Mouse (Mus musculus) hindbrain, embryonic 11.5 days (tissue): ENCODE data around the gene Rspo3. TPM values are rescaled to one million over a fixed set of nuclear protein-coding genes. Genes with fewer than 3 reads are reported as not detected.

Experiments
- ATAC-seq: fragments of 200-750 bp; cut with Nextera tagmentation; 2 replicates; pipeline ENCODE4 v1.8.0; 2017; ENCODE audit warnings: mild to moderate bottlenecking, moderate TSS enrichment, moderate library complexity; ENCODE audit not compliant: low FRiP score
- DNase-seq: peaks from one replicate; pipeline ENCODE4 v3.0.0-alpha.2; 2015; ENCODE audit warnings: low spot score
- H3K27ac ChIP-seq: fragments of 300-500 bp; sonication (generic); 2 replicates; pipeline ENCODE4 v1.5.1; 2014; ENCODE audit warnings: mild to moderate bottlenecking, low read depth, low read length
- H3K27me3 ChIP-seq: fragments of 300-500 bp; sonication (generic); 2 replicates; pipeline ENCODE4 v1.6.1; 2014; ENCODE audit warnings: mild to moderate bottlenecking, low read length, moderate library complexity, mixed read lengths; ENCODE audit not compliant: control insufficient read depth, insufficient read depth
- H3K36me3 ChIP-seq: fragments of 300-500 bp; sonication (generic); 2 replicates; pipeline ENCODE4 v1.6.1; 2014; ENCODE audit warnings: mild to moderate bottlenecking, low read length, moderate library complexity, mixed read lengths; ENCODE audit not compliant: control insufficient read depth, insufficient read depth
- H3K4me1 ChIP-seq: fragments of 300-500 bp; sonication (generic); replicated peaks from 2 replicates; pipeline ENCODE4 v1.6.1; 2014; ENCODE audit warnings: low read length, mixed read lengths; ENCODE audit not compliant: control insufficient read depth, insufficient read depth
- H3K4me2 ChIP-seq: fragments of 300-500 bp; sonication (generic); replicated peaks from 2 replicates; pipeline ENCODE4 v1.6.1; 2014; ENCODE audit warnings: mild to moderate bottlenecking, low read depth, low read length
- H3K4me3 ChIP-seq: fragments of 300-500 bp; sonication (generic); 2 replicates; pipeline ENCODE4 v1.5.1; 2014; ENCODE audit warnings: low read depth, low read length
- H3K9ac ChIP-seq: fragments of 300-500 bp; sonication (generic); 2 replicates; pipeline ENCODE4 v1.6.1; 2014; ENCODE audit warnings: low read depth, low read length
- H3K9me3 ChIP-seq: fragments of 300-500 bp; sonication (generic); 2 replicates; pipeline ENCODE4 v1.6.1; 2016; ENCODE audit warnings: low read length; ENCODE audit not compliant: control insufficient read depth
- WGBS: fragments of 180-500 bp; shearing (Covaris S2); extraction: QIAGEN DNeasy Blood & Tissue Kit; methylation state at CpG from one replicate; pipeline ENCODE4 v1.1.7; 2014; 5-methylcytosine and 5-hydroxymethylcytosine counted together
- polyA plus RNA-seq: library from polyadenylated mRNA; unstranded; fragments of >200 nt; fragmentation: Nextera tagmentation; extraction: Ambion mirVana; gene quantifications from 2 replicates; pipeline ENCODE4 v1.2.1, GENCODE M21; 2014

The Rspo3 gene
- polyA plus RNA-seq, 1 experiment from 2014 or later, result 10.4 TPM

DNA sequence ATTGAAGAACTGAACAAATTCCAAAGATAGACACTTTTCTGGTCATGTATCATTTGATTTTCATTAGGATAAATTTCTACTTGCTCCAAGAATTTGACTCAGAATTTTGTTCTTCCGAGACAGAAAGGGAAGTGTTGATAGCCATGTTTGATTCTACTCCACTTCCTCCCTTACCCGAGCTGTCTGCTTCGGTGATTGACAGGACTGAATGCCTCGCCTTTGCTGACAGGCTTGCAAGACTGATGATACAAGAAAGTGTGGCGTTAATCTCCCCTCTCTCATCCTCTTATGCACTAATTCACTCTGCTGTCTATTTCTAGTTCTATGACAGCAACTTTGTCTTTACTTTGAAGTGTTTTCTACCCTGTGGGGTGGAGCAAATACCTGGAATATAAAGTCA is 65.2 kb downstream of the Rspo3 start:
- Histone ChIP-seq H3K9ac (no peak overlapping the region), H3K27me3 (no peaks in the 10 kb centered on the region), H3K36me3 (no peaks in the 10 kb centered on the region), H3K9me3 (no peaks in the 10 kb centered on the region), H3K4me3 (no peak overlapping the region), H3K27ac (no peak overlapping the region), H3K4me1 (no peaks in the 10 kb centered on the region), H3K4me2 (no peak overlapping the region)
- 69% methylated on average over 5 of the region's 5 CpGs for WGBS
- DNase-seq (no peak), ATAC-seq (no peak)

DNA sequence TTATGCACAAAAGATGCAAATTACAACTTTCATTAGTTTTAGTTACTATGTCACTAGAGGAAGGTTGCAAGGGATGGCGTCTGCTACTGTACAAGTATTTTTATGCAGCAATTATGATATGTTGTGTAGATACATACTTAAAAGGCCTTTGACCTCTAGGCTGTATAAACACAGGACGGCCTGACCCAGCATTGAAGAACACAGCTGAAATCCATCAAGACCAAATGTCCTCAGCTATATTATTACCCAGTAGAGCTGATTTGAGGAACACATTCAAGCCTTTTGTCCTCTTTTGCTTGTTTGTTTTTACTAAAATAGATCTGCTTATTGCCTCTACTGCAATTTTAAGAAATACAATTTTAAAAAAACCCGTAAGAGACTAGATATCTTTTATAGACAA is 75.6 kb downstream of the Rspo3 start:
- H3K4me3 ChIP-seq, result no peak overlapping the region
- H3K27me3 ChIP-seq, result no peaks in the 10 kb centered on the region
- no peaks in the 10 kb centered on the region for H3K36me3 ChIP-seq
- no peaks in the 10 kb centered on the region for H3K4me1 ChIP-seq
- ATAC-seq, result no peak
- no peak overlapping the region for H3K9ac ChIP-seq
- no peak overlapping the region for H3K27ac ChIP-seq
- WGBS, result 76% methylated on average over 3 of the region's 3 CpGs
- H3K4me2 ChIP-seq, result no peak overlapping the region
- no peak for DNase-seq
- no peaks in the 10 kb centered on the region for H3K9me3 ChIP-seq

- 76% methylated on average over 2 of the region's 2 CpGs for WGBS
- Histone ChIP-seq H3K4me3 (no peak overlapping the region), H3K36me3 (no peaks in the 10 kb centered on the region), H3K27me3 (no peaks in the 10 kb centered on the region), H3K9ac (no peak overlapping the region), H3K4me2 (no peak overlapping the region), H3K4me1 (no peaks in the 10 kb centered on the region), H3K27ac (no peak overlapping the region), H3K9me3 (no peaks in the 10 kb centered on the region)
- ATAC-seq, result no peak
- no peak for DNase-seq
Measured at GRCm38 (mm10) chr10:29459632-29460031, 76.0 kb downstream of the Rspo3 start.

DNA sequence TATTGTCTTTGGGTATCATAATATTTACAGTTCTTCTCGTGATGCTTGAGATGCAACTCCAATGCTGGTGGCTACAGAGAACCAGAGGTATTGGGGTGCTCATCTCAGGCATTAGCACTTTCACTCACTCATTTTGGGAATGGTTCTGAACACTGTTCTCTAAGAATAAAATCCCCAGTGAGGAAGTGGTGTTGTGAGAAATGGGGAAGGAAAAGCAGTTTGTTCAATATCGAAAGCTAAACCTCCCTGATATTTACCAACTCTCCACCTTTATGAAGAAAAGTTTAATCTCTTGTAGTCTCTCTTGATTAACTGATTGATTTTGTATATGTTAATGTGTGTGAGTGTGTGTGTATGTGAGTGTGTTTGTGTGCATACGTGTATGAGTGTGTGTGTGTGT is 90.6 kb downstream of the Rspo3 start:
- 75% methylated on average over 3 of the region's 3 CpGs for WGBS
- Histone ChIP-seq H3K4me1 (no peaks in the 10 kb centered on the region), H3K27ac (no peak overlapping the region), H3K4me3 (no peak overlapping the region), H3K36me3 (no peaks in the 10 kb centered on the region), H3K9me3 (no peaks in the 10 kb centered on the region), H3K27me3 (no peaks in the 10 kb centered on the region), H3K4me2 (no peak overlapping the region), H3K9ac (no peak overlapping the region)
- DNase-seq, result no peak
- ATAC-seq, result no peak

- H3K27me3 ChIP-seq, result no peaks in the 10 kb centered on the region
- DNase-seq (no peak), ATAC-seq (no peak)
- H3K27ac ChIP-seq, result no peak overlapping the region
- H3K4me3 ChIP-seq, result no peak overlapping the region
- no peak overlapping the region for H3K9ac ChIP-seq
- H3K36me3 ChIP-seq, result no peaks in the 10 kb centered on the region
- no peaks in the 10 kb centered on the region for H3K4me1 ChIP-seq
- no peaks in the 10 kb centered on the region for H3K9me3 ChIP-seq
- WGBS, result 88% methylated on average over 5 of the region's 5 CpGs
- H3K4me2 ChIP-seq, result no peak overlapping the region
Measured at GRCm38 (mm10) chr10:29441297-29441696, 94.4 kb downstream of the Rspo3 start.

DNA sequence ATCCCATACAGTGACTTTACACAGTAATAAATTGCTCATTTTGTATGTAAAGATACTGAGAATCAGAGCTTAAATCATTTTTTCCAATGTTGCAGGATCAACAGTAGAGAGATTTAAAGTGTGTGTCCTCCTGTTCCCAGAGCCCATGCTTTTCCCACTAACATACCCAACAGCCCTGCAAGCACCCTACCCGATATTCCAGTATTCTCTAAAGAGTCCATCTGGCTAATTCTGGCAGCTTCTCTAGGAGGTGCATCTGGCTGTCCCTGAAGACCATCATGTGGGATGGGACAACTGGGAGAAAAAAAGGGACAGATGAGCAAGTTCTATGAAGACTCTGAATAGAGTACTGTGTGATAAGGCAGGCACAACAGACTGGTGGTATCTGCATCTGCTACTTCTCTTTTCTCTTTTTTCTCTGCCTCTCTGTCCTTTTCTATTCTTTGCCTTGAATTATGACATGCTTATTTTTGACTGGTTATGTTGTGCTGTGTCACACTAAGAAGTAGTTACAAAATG is 102.7 kb downstream of the Rspo3 start:
- H3K4me3 ChIP-seq, result no peak overlapping the region
- ATAC-seq (no peak), DNase-seq (no peak)
- H3K4me1 ChIP-seq, result no peaks in the 10 kb centered on the region
- no peaks in the 10 kb centered on the region for H3K36me3 ChIP-seq
- H3K27me3 ChIP-seq, result no peaks in the 10 kb centered on the region
- WGBS, result 83% methylated on average over 1 of the region's 1 CpGs
- no peak overlapping the region for H3K4me2 ChIP-seq
- no peak overlapping the region for H3K9ac ChIP-seq
- H3K9me3 ChIP-seq, result no peaks in the 10 kb centered on the region
- H3K27ac ChIP-seq, result no peak overlapping the region

DNA sequence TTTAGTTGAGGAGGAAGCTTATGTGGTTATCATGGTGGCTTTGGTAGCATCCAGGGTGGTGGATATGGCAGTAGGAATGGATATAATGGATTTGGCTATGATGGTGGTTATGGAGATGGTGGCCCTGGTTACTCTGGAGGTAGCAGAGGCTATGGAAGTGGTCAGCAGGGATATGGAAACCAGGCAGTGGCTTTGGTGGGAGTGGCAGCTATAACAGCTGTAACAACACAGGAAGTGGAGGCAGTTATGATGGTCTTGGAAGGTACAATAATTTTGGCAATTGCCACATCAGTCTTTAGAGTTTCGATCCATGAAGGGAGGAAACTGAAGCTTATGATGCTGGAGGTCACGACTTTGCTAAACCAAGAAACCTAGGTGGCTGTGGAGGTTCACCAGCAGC is 109.0 kb downstream of the Rspo3 start:
- Histone ChIP-seq H3K4me2 (no peak overlapping the region), H3K9me3 (no peaks in the 10 kb centered on the region), H3K4me1 (no peaks in the 10 kb centered on the region), H3K36me3 (no peaks in the 10 kb centered on the region), H3K27me3 (no peaks in the 10 kb centered on the region), H3K9ac (no peak overlapping the region), H3K27ac (no peak overlapping the region), H3K4me3 (no peak overlapping the region)
- DNase-seq (no peak), ATAC-seq (no peak)
- WGBS, result 76% methylated on average over 2 of the region's 2 CpGs

DNA sequence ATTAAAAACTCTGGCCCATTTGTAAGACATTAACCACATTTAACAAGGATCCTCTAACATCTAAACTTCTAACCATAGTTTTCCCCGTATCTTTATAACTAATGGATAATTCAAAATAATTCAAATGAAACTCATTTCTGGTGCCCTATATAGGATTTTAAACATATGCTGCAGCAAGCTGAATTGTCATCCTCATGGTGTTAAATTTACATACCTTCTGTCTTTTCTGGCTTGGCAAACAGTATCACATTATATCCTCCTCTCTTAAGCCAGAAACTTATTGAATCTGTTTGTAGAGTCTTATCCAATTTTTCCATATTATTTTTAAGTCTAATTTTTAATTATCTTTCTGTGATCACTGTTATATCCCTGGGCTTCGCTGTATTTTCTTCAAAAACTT is 111.1 kb downstream of the Rspo3 start:
- Histone ChIP-seq H3K9me3 (no peaks in the 10 kb centered on the region), H3K36me3 (no peaks in the 10 kb centered on the region), H3K9ac (no peak overlapping the region), H3K27ac (no peak overlapping the region), H3K4me1 (no peaks in the 10 kb centered on the region), H3K4me3 (no peak overlapping the region), H3K27me3 (no peaks in the 10 kb centered on the region), H3K4me2 (no peak overlapping the region)
- DNase-seq, result no peak
- no peak for ATAC-seq
- WGBS, result 89% methylated on average over 2 of the region's 2 CpGs

DNA sequence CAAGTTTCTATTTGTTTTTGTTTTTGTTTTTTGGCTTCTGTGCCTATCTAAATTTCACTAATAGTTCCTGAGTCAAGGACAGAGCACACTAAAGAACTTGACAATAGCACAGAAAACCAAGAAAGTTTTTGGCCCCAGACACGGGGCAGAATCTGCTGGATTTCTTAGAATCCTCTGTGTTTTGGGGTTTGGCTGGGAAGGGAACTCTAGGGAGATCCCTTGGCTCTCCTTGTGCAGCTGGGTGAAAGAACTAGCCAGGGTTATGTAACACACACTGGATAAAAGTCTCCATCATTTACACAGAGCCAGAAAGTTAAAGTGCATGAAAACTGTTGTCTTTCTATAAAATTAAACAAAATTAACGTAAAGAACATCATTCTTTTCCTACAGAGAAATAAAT is 121.3 kb downstream of the Rspo3 start:
- WGBS, result 65% methylated on average over 2 of the region's 2 CpGs
- H3K36me3 ChIP-seq, result no peaks in the 10 kb centered on the region
- no peak for DNase-seq
- H3K27me3 ChIP-seq, result no peaks in the 10 kb centered on the region
- no peak for ATAC-seq
- no peaks in the 10 kb centered on the region for H3K9me3 ChIP-seq
- H3K4me3 ChIP-seq, result no peak overlapping the region
- H3K4me1 ChIP-seq, result no peaks in the 10 kb centered on the region
- H3K9ac ChIP-seq, result no peak overlapping the region
- no peak overlapping the region for H3K27ac ChIP-seq
- no peak overlapping the region for H3K4me2 ChIP-seq
